Mouse (Mus musculus) liver, embryonic 16.5 days (tissue): ENCODE measurements around the gene Klhl25. TPM values are rescaled to one million over a fixed set of nuclear protein-coding genes. Genes with fewer than 3 reads are reported as not detected.
"Not testable (repeated sequence)": the region's sequence is repeated elsewhere in the genome, so short reads cannot be mapped to it uniquely, and the experiment has no call there.

Experiments used
- ATAC-seq: fragments of 200-750 bp; cut with Nextera tagmentation; 2 replicates; pipeline ENCODE4 v1.8.0; 2017; ENCODE audit warnings: low read depth, mild to moderate bottlenecking, moderate number of reproducible peaks, moderate library complexity
- H3K27ac ChIP-seq: fragments of 300-500 bp; sonication (generic); 2 replicates; pipeline ENCODE4 v1.5.1; 2014; ENCODE audit warnings: mild to moderate bottlenecking, low read length
- H3K27me3 ChIP-seq: fragments of 300-500 bp; sonication (generic); 2 replicates; pipeline ENCODE4 v1.6.1; 2014; ENCODE audit warnings: low read depth, low read length, mixed read lengths; ENCODE audit not compliant: control insufficient read depth, insufficient read depth
- H3K36me3 ChIP-seq: fragments of 300-500 bp; sonication (generic); 2 replicates; pipeline ENCODE4 v1.6.1; 2014; ENCODE audit warnings: mild to moderate bottlenecking; ENCODE audit not compliant: control insufficient read depth, insufficient read depth
- H3K4me1 ChIP-seq: fragments of 300-500 bp; sonication (generic); 2 replicates; pipeline ENCODE4 v1.6.1; 2014; ENCODE audit warnings: low read depth, low read length, mixed read lengths; ENCODE audit not compliant: control insufficient read depth
- H3K4me2 ChIP-seq: fragments of 300-500 bp; sonication (generic); 2 replicates; pipeline ENCODE4 v1.6.1; 2014; ENCODE audit warnings: low read depth, low read length, mixed read lengths
- H3K4me3 ChIP-seq: fragments of 300-500 bp; sonication (generic); 2 replicates; pipeline ENCODE4 v1.5.1; 2014; ENCODE audit warnings: low read depth, mild to moderate bottlenecking, low read length
- H3K9ac ChIP-seq: fragments of 300-500 bp; sonication (generic); 2 replicates; pipeline ENCODE4 v1.6.1; 2014; ENCODE audit warnings: low read depth, low read length
- H3K9me3 ChIP-seq: fragments of 300-500 bp; sonication (generic); replicated peaks from 2 replicates; pipeline ENCODE4 v1.6.1; 2016; ENCODE audit warnings: low read length; ENCODE audit not compliant: control insufficient read depth
- WGBS: fragments of 180-500 bp; shearing (Covaris S2); extraction: QIAGEN DNeasy Blood & Tissue Kit; methylation state at CpG from one replicate; pipeline ENCODE4 v1.1.7; 2014; ENCODE audit not compliant: insufficient replicate concordance; 5-methylcytosine and 5-hydroxymethylcytosine counted together
- polyA plus RNA-seq: library from polyadenylated mRNA; unstranded; fragments of >200 nt; fragmentation: Nextera tagmentation; extraction: Ambion mirVana; gene quantifications from 2 replicates; pipeline ENCODE4 v1.2.1, GENCODE M21; 2015

Gene Klhl25
- polyA plus RNA-seq, 1 experiment from 2014 or later, result 22.5 TPM

GRCm38 (mm10) chr7:75862427-75862781 lies 14.3 kb downstream of the Klhl25 start:
- H3K4me3 ChIP-seq, H3K9me3 ChIP-seq, H3K27me3 ChIP-seq, ATAC-seq, H3K9ac ChIP-seq, H3K4me2 ChIP-seq: not testable (repeated sequence)
- 65% methylated on average over 6 of the region's 6 CpGs for WGBS
- H3K36me3 ChIP-seq, result peaks cover 28% of the 10 kb centered on the region
- peaks cover 36% of the 10 kb centered on the region for H3K4me1 ChIP-seq
- peak overlapping the region; percentile 84 for H3K27ac ChIP-seq

GRCm38 (mm10) chr7:75863248-75863911 lies 15.3 kb downstream of the Klhl25 start:
- Histone ChIP-seq H3K36me3 (peaks cover 31% of the 10 kb centered on the region), H3K4me1 (peaks cover 36% of the 10 kb centered on the region), H3K27ac (peak overlapping the region; percentile 84), H3K4me2 (peak overlapping the region; percentile 42)
- not testable (repeated sequence) for H3K9ac ChIP-seq, H3K4me3 ChIP-seq, H3K27me3 ChIP-seq, H3K9me3 ChIP-seq
- 58% methylated on average over 5 of the region's 5 CpGs for WGBS
- ATAC-seq, result peak; percentile 93

- H3K4me1 ChIP-seq, result peaks cover 34% of the 10 kb centered on the region
- H3K4me2 ChIP-seq, result no peak overlapping the region
- no peaks in the 10 kb centered on the region for H3K27me3 ChIP-seq
- no peak overlapping the region; the same call in 1 of the 2 replicates for H3K27ac ChIP-seq
- H3K9ac ChIP-seq, result no peak overlapping the region
- 89% methylated on average over 6 of the region's 6 CpGs for WGBS
- H3K36me3 ChIP-seq, result peaks cover 37% of the 10 kb centered on the region
- no peak for ATAC-seq
- no peaks in the 10 kb centered on the region for H3K9me3 ChIP-seq
- no peak overlapping the region for H3K4me3 ChIP-seq
These were observed 16.9 kb downstream of the Klhl25 start for GRCm38 (mm10) chr7:75865026-75865425.

GRCm38 (mm10) chr7:75866557-75866956 lies 18.4 kb downstream of the Klhl25 start:
- no peaks in the 10 kb centered on the region for H3K27me3 ChIP-seq
- no peaks in the 10 kb centered on the region for H3K9me3 ChIP-seq
- 80% methylated on average over 13 of the region's 13 CpGs for WGBS
- H3K4me3 ChIP-seq, result no peak overlapping the region
- H3K27ac ChIP-seq, result no peak overlapping the region
- no peak overlapping the region for H3K4me2 ChIP-seq
- H3K9ac ChIP-seq, result no peak overlapping the region
- peaks cover 32% of the 10 kb centered on the region for H3K4me1 ChIP-seq
- ATAC-seq, result peak; percentile 6; the same call in 1 of the 2 replicates
- peaks cover 37% of the 10 kb centered on the region for H3K36me3 ChIP-seq

- Histone ChIP-seq H3K4me1 (peaks cover 17% of the 10 kb centered on the region), H3K4me2 (no peak overlapping the region), H3K9ac (no peak overlapping the region), H3K36me3 (peaks cover 42% of the 10 kb centered on the region), H3K27me3 (no peaks in the 10 kb centered on the region), H3K9me3 (no peaks in the 10 kb centered on the region), H3K27ac (no peak overlapping the region), H3K4me3 (no peak overlapping the region)
- no peak for ATAC-seq
- 78% methylated on average over 2 of the region's 2 CpGs for WGBS
These were observed 20.6 kb downstream of the Klhl25 start for GRCm38 (mm10) chr7:75868687-75869086.

GRCm38 (mm10) chr7:75870551-75870950 lies 22.4 kb downstream of the Klhl25 start:
- whole genome bisulfite sequencing, result 78% methylated on average over 9 of the region's 9 CpGs
- Histone ChIP-seq H3K9ac (no peak overlapping the region), H3K27ac (no peak overlapping the region), H3K27me3 (no peaks in the 10 kb centered on the region), H3K4me2 (no peak overlapping the region), H3K36me3 (peaks cover 30% of the 10 kb centered on the region), H3K4me3 (no peak overlapping the region), H3K4me1 (peaks cover 6% of the 10 kb centered on the region), H3K9me3 (no peaks in the 10 kb centered on the region)
- ATAC-seq, result no peak

GRCm38 (mm10) chr7:75872255-75872654 lies 24.1 kb downstream of the Klhl25 start:
- peaks cover 13% of the 10 kb centered on the region for H3K36me3 ChIP-seq
- H3K27me3 ChIP-seq, result no peaks in the 10 kb centered on the region
- H3K4me2 ChIP-seq, result no peak overlapping the region
- H3K27ac ChIP-seq, result peak overlapping the region; percentile 41; the same call in 1 of the 2 replicates
- H3K4me3 ChIP-seq, result no peak overlapping the region
- H3K9ac ChIP-seq, result no peak overlapping the region
- no peak for ATAC-seq
- no peaks in the 10 kb centered on the region for H3K9me3 ChIP-seq
- H3K4me1 ChIP-seq, result peaks cover 2% of the 10 kb centered on the region
- WGBS, result 38% methylated on average over 5 of the region's 5 CpGs

- H3K4me3 ChIP-seq, result no peak overlapping the region
- no peaks in the 10 kb centered on the region for H3K27me3 ChIP-seq
- WGBS, result 76% methylated on average over 8 of the region's 8 CpGs
- H3K4me2 ChIP-seq, result no peak overlapping the region
- H3K4me1 ChIP-seq, result peaks cover 2% of the 10 kb centered on the region
- H3K9ac ChIP-seq, result no peak overlapping the region
- peaks cover 13% of the 10 kb centered on the region for H3K36me3 ChIP-seq
- no peaks in the 10 kb centered on the region for H3K9me3 ChIP-seq
- peak overlapping the region; percentile 41; the same call in 1 of the 2 replicates for H3K27ac ChIP-seq
- no peak for ATAC-seq
These were observed 24.6 kb downstream of the Klhl25 start for GRCm38 (mm10) chr7:75872697-75873096.

- Histone ChIP-seq H3K4me1 (peaks cover 2% of the 10 kb centered on the region), H3K4me3 (no peak overlapping the region), H3K27ac (no peak overlapping the region), H3K36me3 (peaks cover 13% of the 10 kb centered on the region), H3K4me2 (no peak overlapping the region), H3K27me3 (no peaks in the 10 kb centered on the region), H3K9me3 (no peaks in the 10 kb centered on the region), H3K9ac (no peak overlapping the region)
- WGBS, result 62% methylated on average over 3 of the region's 3 CpGs
- peak; percentile 10; the same call in 1 of the 2 replicates for ATAC-seq
These were observed 25.1 kb downstream of the Klhl25 start for GRCm38 (mm10) chr7:75873216-75873615.
